Mouse (Mus musculus): ENCODE measurements around the gene Ldb2.

Ldb2 gene

GRCm38 (mm10) chr5:44538687-44539086, 260.8 kb downstream of the Ldb2 start:
- DNase-seq (ENCODE audit: low read depth), result no peak

GRCm38 (mm10) chr5:44538000-44538395, 261.5 kb downstream of the Ldb2 start:
- no peak for DNase-seq (ENCODE audit: low read depth)

GRCm38 (mm10) chr5:44537316-44537999, 262.0 kb downstream of the Ldb2 start:
- DNase-seq (ENCODE audit: low read depth), result no peak

GRCm38 (mm10) chr5:44529466-44529865, 270.0 kb downstream of the Ldb2 start:
- no peak for DNase-seq (ENCODE audit: low read depth)

GRCm38 (mm10) chr5:44529001-44529400, 270.5 kb downstream of the Ldb2 start:
- no peak for DNase-seq (ENCODE audit: low read depth)

GRCm38 (mm10) chr5:44505221-44505620, 294.3 kb downstream of the Ldb2 start:
- no peak for DNase-seq (ENCODE audit: low read depth)

- no peak for DNase-seq (ENCODE audit: low read depth)
Observed at GRCm38 (mm10) chr5:44504786-44505185, 294.7 kb downstream of the Ldb2 start.

GRCm38 (mm10) chr5:44498229-44498628, 301.3 kb downstream of the Ldb2 start:
- DNase-seq (ENCODE audit: low read depth), result no peak

GRCm38 (mm10) chr5:44496854-44497253, 302.6 kb downstream of the Ldb2 start:
- DNase-seq (ENCODE audit: low read depth), result no peak

- DNase-seq (ENCODE audit: low read depth), result no peak
Observed at GRCm38 (mm10) chr5:44495092-44495491, 304.4 kb downstream of the Ldb2 start.

GRCm38 (mm10) chr5:44494133-44494532, 305.3 kb downstream of the Ldb2 start:
- no peak for DNase-seq (ENCODE audit: low read depth)

GRCm38 (mm10) chr5:44491526-44491925, 308.0 kb downstream of the Ldb2 start:
- DNase-seq (ENCODE audit: low read depth), result no peak

- DNase-seq (ENCODE audit: low read depth), result no peak
Observed at GRCm38 (mm10) chr5:44490462-44490861, 309.0 kb downstream of the Ldb2 start.

- DNase-seq (ENCODE audit: low read depth), result no peak
Observed at GRCm38 (mm10) chr5:44483426-44484106, 315.9 kb downstream of the Ldb2 start.

GRCm38 (mm10) chr5:44481406-44481805, 318.1 kb downstream of the Ldb2 start:
- no peak for DNase-seq (ENCODE audit: low read depth)

- no peak for DNase-seq (ENCODE audit: low read depth)
Observed at GRCm38 (mm10) chr5:44476356-44476755, 323.1 kb downstream of the Ldb2 start.

- no peak for DNase-seq (ENCODE audit: low read depth)
Observed at GRCm38 (mm10) chr5:44475543-44475942, 323.9 kb downstream of the Ldb2 start.

- no peak for DNase-seq (ENCODE audit: low read depth)
Observed at GRCm38 (mm10) chr5:44473857-44474762, 325.4 kb downstream of the Ldb2 start.

- DNase-seq (ENCODE audit: low read depth), result no peak
Observed at GRCm38 (mm10) chr5:44465238-44465637, 334.2 kb downstream of the Ldb2 start.

All from c-Kit-positive CD71-positive TER-119-negative erythroid progenitor cells, embryonic 14.5 days (primary cell).